Mouse (Mus musculus) small intestine, adult 2 months (tissue): ENCODE data around the gene Fzr1. TPM values are rescaled to one million over a fixed set of nuclear protein-coding genes. Genes with fewer than 3 reads are reported as not detected.
A peak's percentile ranks its signal among the peaks of the same experiment; 100 is the strongest.

ENCODE experiments used
- H3K27ac ChIP-seq: fragments of 200-500 bp; 2 replicates; pipeline ENCODE4 v1.5.1; 2012; ENCODE audit warnings: low read depth, low read length, control low read depth, inconsistent platforms; ENCODE audit not compliant: insufficient read depth
- H3K27me3 ChIP-seq: fragments of 200-500 bp; 2 replicates; pipeline ENCODE4 v1.6.1; 2012; ENCODE audit warnings: mild to moderate bottlenecking, moderate library complexity, low read length, inconsistent platforms; ENCODE audit not compliant: control insufficient read depth, insufficient read depth
- H3K36me3 ChIP-seq: fragments of 200-500 bp; 2 replicates; pipeline ENCODE4 v1.6.1; 2012; ENCODE audit warnings: mild to moderate bottlenecking, low read length, control low read depth, inconsistent platforms; ENCODE audit not compliant: control insufficient read depth, insufficient read depth
- H3K4me1 ChIP-seq: fragments of 200-500 bp; 2 replicates; pipeline ENCODE4 v1.6.1; 2012; ENCODE audit warnings: low read length, inconsistent platforms, mixed read lengths; ENCODE audit not compliant: control insufficient read depth, insufficient read depth, insufficient read length
- H3K4me3 ChIP-seq: fragments of 200-500 bp; 2 replicates; pipeline ENCODE4 v1.5.1; 2012; ENCODE audit warnings: low read depth, mild to moderate bottlenecking, control low read depth, inconsistent platforms, low read length, moderate library complexity
- CTCF ChIP-seq: fragments of 200-500 bp; IDR thresholded peaks from 2 replicates; pipeline ENCODE4 v1.5.1; 2012; ENCODE audit warnings: low read depth, mild to moderate bottlenecking, control low read depth, inconsistent platforms, low read length, moderate library complexity, mixed read lengths; ENCODE audit not compliant: insufficient replicate concordance, insufficient read length; ENCODE audit errors: extremely low read depth
- POLR2A ChIP-seq: fragments of 200-500 bp; IDR thresholded peaks from 2 replicates; pipeline ENCODE4 v1.6.1; 2012; ENCODE audit warnings: low read depth, mild to moderate bottlenecking, control low read depth, inconsistent platforms, low read length, moderate library complexity
- WGBS: fragments of 180-500 bp; shearing (Covaris S2); methylation state at CpG from one replicate; pipeline ENCODE4 v1.1.7; 2018; 5-methylcytosine and 5-hydroxymethylcytosine counted together
- polyA plus RNA-seq: library from polyadenylated mRNA; depleted of rRNA; stranded (reverse); fragments of >200 nt; gene quantifications from 2 replicates; pipeline ENCODE4 v1.2.3, GENCODE M21; 2012

Fzr1 gene
- polyA plus RNA-seq, 1 experiment = 132 TPM

- TF ChIP-seq CTCF (no peak), POLR2A (no peak)
- Histone ChIP-seq H3K4me3 (peak overlapping the region; percentile 35), H3K36me3 (no peaks in the 10 kb centered on the region), H3K27me3 (no peaks in the 10 kb centered on the region), H3K27ac (peak overlapping the region; percentile 10; the same call in 1 of the 2 replicates), H3K4me1 (peaks cover 21% of the 10 kb centered on the region)
- 18% methylated on average over 25 of the region's 25 CpGs for WGBS
These were observed 46.1 kb upstream of the Fzr1 start for GRCm38 (mm10) chr10:81424246-81425051.

GRCm38 (mm10) chr10:81423476-81424245, 45.3 kb upstream of the Fzr1 start:
- H3K36me3 ChIP-seq = no peaks in the 10 kb centered on the region; the same call in 1 of the 2 replicates
- no peaks in the 10 kb centered on the region for H3K27me3 ChIP-seq
- TF ChIP-seq POLR2A (no peak), CTCF (no peak)
- peaks cover 24% of the 10 kb centered on the region for H3K4me1 ChIP-seq
- H3K4me3 ChIP-seq = no peak overlapping the region
- 80% methylated on average over 4 of the region's 4 CpGs for WGBS
- no peak overlapping the region for H3K27ac ChIP-seq

GRCm38 (mm10) chr10:81422661-81423217, 44.4 kb upstream of the Fzr1 start:
- WGBS = 87% methylated on average over 3 of the region's 3 CpGs
- Histone ChIP-seq H3K36me3 (no peaks in the 10 kb centered on the region; the same call in 1 of the 2 replicates), H3K4me3 (no peak overlapping the region), H3K27me3 (no peaks in the 10 kb centered on the region), H3K4me1 (peaks cover 24% of the 10 kb centered on the region), H3K27ac (no peak overlapping the region)
- TF ChIP-seq POLR2A (no peak), CTCF (no peak)

- Histone ChIP-seq H3K36me3 (no peaks in the 10 kb centered on the region; the same call in 1 of the 2 replicates), H3K4me1 (peaks cover 27% of the 10 kb centered on the region), H3K27ac (no peak overlapping the region), H3K27me3 (no peaks in the 10 kb centered on the region), H3K4me3 (no peak overlapping the region)
- WGBS = 75% methylated on average over 6 of the region's 6 CpGs
- TF ChIP-seq CTCF (no peak), POLR2A (no peak)
These were observed 43.9 kb upstream of the Fzr1 start for GRCm38 (mm10) chr10:81422191-81422590.

- Histone ChIP-seq H3K36me3 (no peaks in the 10 kb centered on the region; the same call in 1 of the 2 replicates), H3K27me3 (no peaks in the 10 kb centered on the region), H3K4me3 (no peak overlapping the region), H3K27ac (no peak overlapping the region), H3K4me1 (peaks cover 30% of the 10 kb centered on the region)
- no peak for TF ChIP-seq CTCF
- WGBS = 71% methylated on average over 5 of the region's 5 CpGs
These were observed 43.4 kb upstream of the Fzr1 start for GRCm38 (mm10) chr10:81421797-81422100.

- TF ChIP-seq POLR2A = no peak
- TF ChIP-seq CTCF = no peak
- H3K27ac ChIP-seq = no peak overlapping the region
- WGBS = 81% methylated on average over 4 of the region's 4 CpGs
These were observed 42.9 kb upstream of the Fzr1 start for GRCm38 (mm10) chr10:81421041-81421796.

More at GRCm38 (mm10) chr10:81421041-81421796, 42.9 kb upstream of the Fzr1 start:
- H3K27me3 ChIP-seq = no peaks in the 10 kb centered on the region
- H3K4me1 ChIP-seq = peaks cover 35% of the 10 kb centered on the region
- H3K36me3 ChIP-seq = no peaks in the 10 kb centered on the region; the same call in 1 of the 2 replicates
- no peak overlapping the region for H3K4me3 ChIP-seq
